Mouse (Mus musculus): Measurements from ENCODE around the gene Cd3e. TPM values are rescaled to one million over a fixed set of nuclear protein-coding genes. Genes with fewer than 3 reads are reported as not detected.
"Not testable (repeated sequence)": the region's sequence is repeated elsewhere in the genome, so short reads cannot be mapped to it uniquely, and the experiment has no call there.

The Cd3e gene
- polyA plus RNA-seq, 1 experiment, result not detected

DNA sequence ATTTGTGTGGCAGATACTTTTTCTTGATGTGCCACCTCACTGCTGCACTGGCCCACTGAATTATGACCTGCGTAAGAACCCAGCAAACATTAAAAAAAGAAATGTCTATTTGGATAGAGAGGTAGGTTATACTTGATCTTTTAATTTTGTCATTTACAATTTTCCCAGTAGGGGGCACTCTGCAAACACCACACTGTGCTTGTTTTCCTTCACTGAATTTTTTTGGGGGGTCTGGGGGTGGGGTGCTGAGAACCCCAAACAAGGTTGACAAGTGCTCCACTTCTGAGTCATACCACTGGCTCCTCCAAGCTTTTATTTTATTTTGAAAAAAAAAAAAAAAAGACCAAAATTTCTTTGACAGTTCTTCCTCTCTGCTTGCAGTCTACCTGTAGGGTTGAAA lies 40.0 kb downstream of the Cd3e start:
- Histone ChIP-seq H3K27ac (ENCODE audit: insufficient read depth, low read depth, low read length) (no peak overlapping the region), H3K4me3 (ENCODE audit: insufficient read depth, low read depth, low read length) (no peak overlapping the region), H3K4me1 (ENCODE audit: control insufficient read depth, insufficient read depth, low read length) (no peaks in the 10 kb centered on the region)
- 83% methylated on average over 1 of the region's 1 CpGs for WGBS
- no peak for TF ChIP-seq POLR2A (IDR thresholded peaks at IDR 0.05; ENCODE audit: insufficient read depth, low read depth, low read length)
- TF ChIP-seq CTCF (IDR thresholded peaks at IDR 0.05; ENCODE audit: insufficient read depth, low read depth, low read length), result no peak

DNA sequence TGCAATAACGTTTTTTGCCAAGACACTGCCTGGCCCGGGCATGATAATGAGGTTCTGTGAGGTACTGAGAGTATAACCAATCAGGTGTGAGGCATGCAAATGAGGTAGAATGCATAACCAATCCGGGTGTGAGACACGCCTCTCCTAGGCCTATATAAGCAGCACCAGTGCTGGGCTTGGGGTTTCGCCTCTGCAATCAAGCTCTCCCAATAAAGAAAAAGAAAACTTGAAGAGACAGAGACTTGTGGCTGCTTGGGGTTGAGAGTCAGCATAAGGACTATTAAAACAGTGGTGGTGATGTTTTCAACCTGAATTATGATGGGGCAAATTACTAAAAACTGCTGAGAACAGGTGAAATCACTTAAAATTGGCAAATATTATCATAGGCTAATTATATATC lies 41.7 kb downstream of the Cd3e start:
- not testable (repeated sequence) for H3K4me1 ChIP-seq (ENCODE audit: control insufficient read depth, insufficient read depth, low read length); H3K27ac ChIP-seq (ENCODE audit: insufficient read depth, low read depth, low read length); H3K4me3 ChIP-seq (ENCODE audit: insufficient read depth, low read depth, low read length)
- 84% methylated on average over 5 of the region's 5 CpGs for WGBS

DNA sequence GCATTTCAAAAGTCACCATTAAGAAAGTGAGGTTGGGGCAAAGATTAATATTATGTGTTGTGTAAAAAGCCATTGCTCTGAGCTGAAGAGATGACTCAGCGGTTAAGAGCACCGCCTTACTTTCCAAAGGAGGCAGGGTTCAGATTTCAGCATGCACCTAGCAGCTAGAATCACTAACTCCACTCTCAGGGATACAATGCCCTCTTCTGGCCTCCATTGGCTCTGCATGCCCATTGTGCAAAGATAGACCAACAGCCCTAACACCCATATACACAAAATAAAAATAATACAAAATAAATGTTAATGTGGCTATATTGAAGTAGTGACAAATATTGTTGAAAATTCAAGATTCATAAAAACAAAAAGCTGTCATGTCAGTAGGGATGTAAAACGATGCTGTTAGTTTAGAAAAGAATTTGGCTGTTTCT lies 42.6 kb downstream of the Cd3e start:
- WGBS, result 24% methylated on average over 3 of the region's 3 CpGs
- H3K4me3 ChIP-seq (ENCODE audit: insufficient read depth, low read depth, low read length), result no peak overlapping the region
- TF ChIP-seq POLR2A (IDR thresholded peaks at IDR 0.05; ENCODE audit: insufficient read depth, low read depth, low read length), result no peak
- no peak for TF ChIP-seq CTCF (IDR thresholded peaks at IDR 0.05; ENCODE audit: insufficient read depth, low read depth, low read length)
- no peaks in the 10 kb centered on the region for H3K4me1 ChIP-seq (ENCODE audit: control insufficient read depth, insufficient read depth, low read length)
- no peak overlapping the region for H3K27ac ChIP-seq (ENCODE audit: insufficient read depth, low read depth, low read length)

DNA sequence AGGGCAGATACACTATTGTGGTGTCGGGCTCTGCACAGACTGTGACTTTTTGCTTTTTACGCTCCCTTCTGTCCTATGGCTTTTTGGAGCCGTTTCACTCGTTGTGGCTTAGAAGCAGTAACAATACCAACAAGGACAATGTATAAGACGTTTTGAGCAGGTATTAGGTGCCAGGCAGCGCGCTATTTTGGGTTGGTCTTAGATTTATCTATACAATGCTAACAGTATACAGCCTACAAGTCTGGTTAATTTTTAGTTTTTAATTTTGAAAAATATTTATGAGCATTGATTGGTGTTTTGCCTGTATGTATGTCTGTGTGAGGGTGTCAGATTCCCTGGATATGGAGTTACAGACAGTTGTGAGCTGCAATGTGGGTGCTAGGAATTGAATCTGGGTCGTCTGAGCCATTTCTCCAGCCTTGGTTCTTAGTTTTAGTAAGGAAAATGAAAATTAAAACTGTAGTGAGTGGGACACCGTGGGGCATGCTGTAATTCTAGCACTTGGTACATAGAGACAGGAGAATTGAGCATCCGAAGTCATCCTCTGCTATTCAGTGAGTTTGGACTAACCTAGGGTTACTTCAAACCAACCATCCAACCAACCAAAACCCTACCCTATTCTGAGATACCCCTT lies 43.5 kb downstream of the Cd3e start:
- H3K27ac ChIP-seq (ENCODE audit: insufficient read depth, low read depth, low read length), result no peak overlapping the region; the same call in 1 of the 2 replicates
- no peak for TF ChIP-seq CTCF (IDR thresholded peaks at IDR 0.05; ENCODE audit: insufficient read depth, low read depth, low read length)
- no peak for TF ChIP-seq POLR2A (IDR thresholded peaks at IDR 0.05; ENCODE audit: insufficient read depth, low read depth, low read length)
- H3K4me1 ChIP-seq (ENCODE audit: control insufficient read depth, insufficient read depth, low read length), result no peaks in the 10 kb centered on the region
- peak overlapping the region; percentile 78 for H3K4me3 ChIP-seq (ENCODE audit: insufficient read depth, low read depth, low read length)
- WGBS, result 11% methylated on average over 10 of the region's 10 CpGs

DNA sequence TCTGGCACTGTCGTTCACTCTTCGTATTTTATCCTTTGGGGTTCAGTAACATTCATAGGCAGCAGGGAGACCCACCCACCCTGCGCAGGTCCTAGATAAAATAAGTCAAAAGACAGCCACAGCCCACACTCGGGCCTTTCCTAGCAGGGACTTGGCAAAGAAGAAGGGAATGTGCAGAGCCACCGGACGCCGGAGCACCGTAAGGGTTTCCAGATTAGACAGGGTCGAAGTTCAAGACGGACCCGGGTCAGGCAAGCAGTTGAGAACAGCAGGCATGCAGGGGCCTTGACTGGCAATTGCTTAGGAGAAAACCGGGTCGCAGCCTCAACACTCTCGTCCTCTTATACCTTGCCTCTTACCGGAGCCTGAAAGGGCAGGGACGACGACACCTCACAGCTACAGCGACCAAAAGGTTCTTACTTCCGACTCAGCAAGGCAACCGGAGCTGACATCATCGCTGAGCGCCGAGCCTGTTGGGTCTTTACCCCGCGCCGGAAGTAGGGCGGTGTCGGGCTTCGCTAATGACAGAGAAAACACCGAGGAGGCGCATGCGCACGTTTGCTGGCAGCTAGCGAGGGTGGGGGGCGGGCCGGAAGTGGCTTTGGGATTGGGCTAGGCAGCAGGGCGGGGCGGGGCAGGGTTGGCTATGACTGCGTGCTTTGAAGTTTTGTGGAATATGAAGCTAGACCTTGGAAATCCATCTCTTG lies 44.1 kb downstream of the Cd3e start, which contains the start of gene Ube4a:
Ube4a (minus strand) TSS at position 475 of the 707 bp plus-strand sequence.
- Histone ChIP-seq H3K4me3 (ENCODE audit: insufficient read depth, low read depth, low read length) (peak within 1 kb of the TSS; percentile 78), H3K27ac (ENCODE audit: insufficient read depth, low read depth, low read length) (peak within 1 kb of the TSS; percentile 6; the same call in 1 of the 2 replicates), H3K4me1 (ENCODE audit: control insufficient read depth, insufficient read depth, low read length) (no peaks in the 10 kb centered on the region)
- under 1% methylated on average over 39 of the region's 39 CpGs for WGBS
- TF ChIP-seq POLR2A (IDR thresholded peaks at IDR 0.05; ENCODE audit: insufficient read depth, low read depth, low read length), result peak; percentile 71
- no peak for TF ChIP-seq CTCF (IDR thresholded peaks at IDR 0.05; ENCODE audit: insufficient read depth, low read depth, low read length)

DNA sequence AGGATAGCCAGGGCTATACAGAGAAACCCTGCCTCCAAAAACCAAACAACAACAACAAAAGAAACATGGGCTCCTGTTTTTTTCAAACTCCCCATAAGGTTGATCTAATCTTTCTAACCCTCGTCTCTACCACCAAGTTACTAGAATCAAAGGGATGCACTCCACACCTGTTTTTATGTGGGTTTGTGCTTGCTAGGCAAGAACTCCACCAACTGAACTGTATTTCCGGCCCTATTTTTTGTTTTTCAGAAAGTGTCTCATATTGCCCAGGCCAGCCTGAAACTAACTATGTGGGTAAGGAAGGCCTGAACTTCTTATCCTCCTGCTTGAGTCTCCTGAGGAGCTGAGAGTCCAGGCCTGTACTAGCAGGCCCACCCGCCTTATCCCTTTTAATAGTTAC lies 55.0 kb downstream of the Cd3e start:
- H3K27ac ChIP-seq (ENCODE audit: insufficient read depth, low read depth, low read length), result no peak overlapping the region
- H3K4me1 ChIP-seq (ENCODE audit: control insufficient read depth, insufficient read depth, low read length), result no peaks in the 10 kb centered on the region
- no peak overlapping the region for H3K4me3 ChIP-seq (ENCODE audit: insufficient read depth, low read depth, low read length)
- 94% methylated on average over 3 of the region's 3 CpGs for WGBS
- TF ChIP-seq CTCF (IDR thresholded peaks at IDR 0.05; ENCODE audit: insufficient read depth, low read depth, low read length) (no peak), POLR2A (IDR thresholded peaks at IDR 0.05; ENCODE audit: insufficient read depth, low read depth, low read length) (no peak)

Other genes starting within 250 kb of the Cd3e start
- 192 TPM in 1 of 2 replicates, not detected in the other for gene Arcn1, start 241.8 kb downstream of the Cd3e start, polyA plus RNA-seq (2012; ENCODE audit: insufficient read depth, insufficient read length, low replicate concordance, missing spikeins)
- gene Ift46, start 241.7 kb downstream of the Cd3e start, polyA plus RNA-seq (2012; ENCODE audit: insufficient read depth, insufficient read length, low replicate concordance, missing spikeins), result not detected in 2 replicates
- not detected in 2 replicates for gene Tmem25, start 210.3 kb downstream of the Cd3e start, polyA plus RNA-seq (2012; ENCODE audit: insufficient read depth, insufficient read length, low replicate concordance, missing spikeins)
- gene Ttc36, start 206.6 kb downstream of the Cd3e start, polyA plus RNA-seq (2012; ENCODE audit: insufficient read depth, insufficient read length, low replicate concordance, missing spikeins), result not detected in 2 replicates
- gene Kmt2a, start 128.3 kb downstream of the Cd3e start, polyA plus RNA-seq (2012; ENCODE audit: insufficient read depth, insufficient read length, low replicate concordance, missing spikeins), result 83.9 and 320 TPM in 2 replicates
- gene Atp5l, start 88.9 kb downstream of the Cd3e start, polyA plus RNA-seq (2012; ENCODE audit: insufficient read depth, insufficient read length, low replicate concordance, missing spikeins), result not detected in 2 replicates
- gene Ube4a, start 44.0 kb downstream of the Cd3e start, polyA plus RNA-seq (2012; ENCODE audit: insufficient read depth, insufficient read length, low replicate concordance, missing spikeins), result not detected in 2 replicates
- gene Cd3g, start 29.2 kb downstream of the Cd3e start, polyA plus RNA-seq (2012; ENCODE audit: insufficient read depth, insufficient read length, low replicate concordance, missing spikeins), result 736 and 767 TPM in 2 replicates
- gene Cd3d, start 27.8 kb downstream of the Cd3e start, polyA plus RNA-seq (2012; ENCODE audit: insufficient read depth, insufficient read length, low replicate concordance, missing spikeins), result not detected in 2 replicates
- gene Mpzl2, start 30.2 kb upstream of the Cd3e start, polyA plus RNA-seq (2012; ENCODE audit: insufficient read depth, insufficient read length, low replicate concordance, missing spikeins), result not detected in 2 replicates
- gene Mpzl3, start 45.6 kb upstream of the Cd3e start, polyA plus RNA-seq (2012; ENCODE audit: insufficient read depth, insufficient read length, low replicate concordance, missing spikeins), result not detected in 2 replicates
- gene Jaml, start 69.6 kb upstream of the Cd3e start, polyA plus RNA-seq (2012; ENCODE audit: insufficient read depth, insufficient read length, low replicate concordance, missing spikeins), result not detected in 2 replicates
- gene Scn2b, start 108.2 kb upstream of the Cd3e start, polyA plus RNA-seq (2012; ENCODE audit: insufficient read depth, insufficient read length, low replicate concordance, missing spikeins), result not detected in 2 replicates
- not detected in 2 replicates for gene Scn4b, start 128.8 kb upstream of the Cd3e start, polyA plus RNA-seq (2012; ENCODE audit: insufficient read depth, insufficient read length, low replicate concordance, missing spikeins)
- gene BC049352, start 172.4 kb upstream of the Cd3e start, polyA plus RNA-seq (2012; ENCODE audit: insufficient read depth, insufficient read length, low replicate concordance, missing spikeins), result not detected in 2 replicates
- not detected in 2 replicates for gene Tmprss4, start 194.5 kb upstream of the Cd3e start, polyA plus RNA-seq (2012; ENCODE audit: insufficient read depth, insufficient read length, low replicate concordance, missing spikeins)

Data from olfactory bulb, adult 2 months (tissue).